Mouse (Mus musculus): ENCODE measurements around the gene Rab40c. TPM values are rescaled to one million over a fixed set of nuclear protein-coding genes. Genes with fewer than 3 reads are reported as not detected.

Gene Rab40c
- polyA plus RNA-seq, 1 experiment from 2014 or later, result 52.2 TPM

DNA sequence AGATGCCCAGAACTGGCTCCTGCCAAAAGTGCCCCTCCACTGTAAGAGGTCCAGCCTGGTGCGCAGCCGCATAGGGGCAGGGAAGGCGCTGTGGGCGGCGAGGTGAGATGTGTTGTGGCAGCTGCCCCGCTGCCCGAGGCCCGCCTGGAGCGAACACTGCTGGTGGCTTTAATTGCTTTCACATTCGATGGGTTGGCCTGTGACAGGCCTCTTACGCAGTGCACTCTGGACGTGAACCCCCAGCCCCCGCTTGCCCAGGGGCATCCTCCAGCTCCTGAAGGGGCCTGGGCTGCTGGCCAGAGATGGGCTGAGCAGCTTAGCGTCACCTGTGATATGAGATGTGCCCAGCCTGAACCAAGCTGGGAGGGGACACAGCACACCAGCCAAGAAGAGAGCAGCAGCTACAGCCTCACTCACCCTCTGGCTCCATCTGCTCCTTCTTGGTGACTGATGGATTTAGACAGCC, 38.1 kb upstream of the Rab40c start:
- Histone ChIP-seq H3K4me1 (ENCODE audit: control insufficient read depth, insufficient read depth, low read length) (no peaks in the 10 kb centered on the region), H3K27ac (ENCODE audit: low read length) (no peak overlapping the region), H3K9me3 (replicated peaks; ENCODE audit: control insufficient read depth, low read length, poor library complexity, severe bottlenecking) (no peaks in the 10 kb centered on the region), H3K4me3 (ENCODE audit: low read depth, low read length) (no peak overlapping the region), H3K4me2 (ENCODE audit: low read length) (no peak overlapping the region), H3K36me3 (ENCODE audit: control insufficient read depth, insufficient read depth, low read length) (no peaks in the 10 kb centered on the region; the same call in 1 of the 2 replicates), H3K27me3 (ENCODE audit: control insufficient read depth, insufficient read depth, low read depth, low read length) (peaks cover 11% of the 10 kb centered on the region), H3K9ac (ENCODE audit: low read depth, low read length) (no peak overlapping the region)
- ATAC-seq, result peak; percentile 50; the same call in 1 of the 2 replicates
- 71% methylated on average over 14 of the region's 14 CpGs for WGBS

DNA sequence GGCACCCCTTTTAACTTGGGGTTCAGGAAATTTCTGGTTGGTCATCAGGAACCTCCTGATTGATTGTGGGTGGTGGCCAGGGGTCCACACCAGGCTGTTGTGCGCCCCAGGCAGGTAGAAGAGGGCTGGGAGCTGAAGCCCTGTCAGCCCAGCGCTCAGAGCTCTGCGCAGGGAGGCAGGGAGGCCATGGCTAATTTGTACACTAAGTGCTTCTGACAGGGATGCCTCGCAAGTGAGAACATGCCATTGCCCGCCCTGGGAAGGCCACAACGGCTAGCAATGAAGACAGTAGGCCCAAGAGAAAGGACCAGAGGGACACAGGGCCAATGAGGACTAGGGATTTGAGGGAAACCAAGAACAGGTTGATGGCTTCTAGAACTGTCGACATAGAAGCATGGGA, 37.1 kb upstream of the Rab40c start:
- H3K27ac ChIP-seq (ENCODE audit: low read length), result no peak overlapping the region
- no peaks in the 10 kb centered on the region; the same call in 1 of the 2 replicates for H3K36me3 ChIP-seq (ENCODE audit: control insufficient read depth, insufficient read depth, low read length)
- peaks cover 21% of the 10 kb centered on the region for H3K27me3 ChIP-seq (ENCODE audit: control insufficient read depth, insufficient read depth, low read depth, low read length)
- no peaks in the 10 kb centered on the region for H3K9me3 ChIP-seq (replicated peaks; ENCODE audit: control insufficient read depth, low read length, poor library complexity, severe bottlenecking)
- ATAC-seq, result no peak
- no peak overlapping the region for H3K9ac ChIP-seq (ENCODE audit: low read depth, low read length)
- no peak overlapping the region for H3K4me3 ChIP-seq (ENCODE audit: low read depth, low read length)
- peaks cover 4% of the 10 kb centered on the region for H3K4me1 ChIP-seq (ENCODE audit: control insufficient read depth, insufficient read depth, low read length)
- no peak overlapping the region for H3K4me2 ChIP-seq (ENCODE audit: low read length)
- WGBS, result 77% methylated on average over 7 of the region's 7 CpGs

- H3K27ac ChIP-seq (ENCODE audit: low read length), result no peak overlapping the region
- no peaks in the 10 kb centered on the region; the same call in 1 of the 2 replicates for H3K36me3 ChIP-seq (ENCODE audit: control insufficient read depth, insufficient read depth, low read length)
- H3K4me3 ChIP-seq (ENCODE audit: low read depth, low read length), result no peak overlapping the region
- 61% methylated on average over 7 of the region's 7 CpGs for WGBS
- no peaks in the 10 kb centered on the region for H3K9me3 ChIP-seq (replicated peaks; ENCODE audit: control insufficient read depth, low read length, poor library complexity, severe bottlenecking)
- no peak overlapping the region for H3K9ac ChIP-seq (ENCODE audit: low read depth, low read length)
- peaks cover 25% of the 10 kb centered on the region for H3K27me3 ChIP-seq (ENCODE audit: control insufficient read depth, insufficient read depth, low read depth, low read length)
- H3K4me2 ChIP-seq (ENCODE audit: low read length), result no peak overlapping the region
- peaks cover 4% of the 10 kb centered on the region for H3K4me1 ChIP-seq (ENCODE audit: control insufficient read depth, insufficient read depth, low read length)
- ATAC-seq, result no peak
Measured at GRCm38 (mm10) chr17:25956201-25956600, 36.7 kb upstream of the Rab40c start.

DNA sequence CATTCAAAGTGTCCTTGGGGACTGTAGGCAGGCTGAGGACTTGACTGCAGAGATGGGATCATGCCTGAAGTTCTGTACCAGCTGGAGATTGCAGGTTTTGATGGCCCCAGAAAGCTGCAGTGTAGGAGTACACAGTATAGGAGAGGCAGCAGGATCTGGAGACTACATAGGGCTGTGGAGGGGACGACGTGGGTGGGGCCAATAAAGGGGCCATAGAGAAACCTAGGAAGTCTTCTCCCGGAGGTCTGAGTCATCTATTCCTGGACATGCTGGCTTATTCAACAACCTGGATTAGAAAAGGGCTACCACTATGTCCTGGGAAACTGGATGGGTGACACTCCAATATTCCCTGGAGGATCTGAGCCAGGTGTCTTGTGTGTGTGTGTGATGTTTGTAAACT, 36.2 kb upstream of the Rab40c start:
- peaks cover 4% of the 10 kb centered on the region for H3K4me1 ChIP-seq (ENCODE audit: control insufficient read depth, insufficient read depth, low read length)
- no peak for ATAC-seq
- no peaks in the 10 kb centered on the region for H3K9me3 ChIP-seq (replicated peaks; ENCODE audit: control insufficient read depth, low read length, poor library complexity, severe bottlenecking)
- no peak overlapping the region for H3K4me3 ChIP-seq (ENCODE audit: low read depth, low read length)
- 83% methylated on average over 3 of the region's 3 CpGs for WGBS
- H3K27ac ChIP-seq (ENCODE audit: low read length), result no peak overlapping the region
- no peaks in the 10 kb centered on the region; the same call in 1 of the 2 replicates for H3K36me3 ChIP-seq (ENCODE audit: control insufficient read depth, insufficient read depth, low read length)
- no peak overlapping the region for H3K4me2 ChIP-seq (ENCODE audit: low read length)
- H3K27me3 ChIP-seq (ENCODE audit: control insufficient read depth, insufficient read depth, low read depth, low read length), result peaks cover 30% of the 10 kb centered on the region
- H3K9ac ChIP-seq (ENCODE audit: low read depth, low read length), result no peak overlapping the region

GRCm38 (mm10) chr17:25954671-25955070, 35.1 kb upstream of the Rab40c start:
- peaks cover 41% of the 10 kb centered on the region for H3K27me3 ChIP-seq (ENCODE audit: control insufficient read depth, insufficient read depth, low read depth, low read length)
- ATAC-seq, result no peak
- no peak overlapping the region for H3K9ac ChIP-seq (ENCODE audit: low read depth, low read length)
- 92% methylated on average over 2 of the region's 2 CpGs for WGBS
- H3K9me3 ChIP-seq (replicated peaks; ENCODE audit: control insufficient read depth, low read length, poor library complexity, severe bottlenecking), result no peaks in the 10 kb centered on the region
- peaks cover 4% of the 10 kb centered on the region for H3K4me1 ChIP-seq (ENCODE audit: control insufficient read depth, insufficient read depth, low read length)
- no peaks in the 10 kb centered on the region; the same call in 1 of the 2 replicates for H3K36me3 ChIP-seq (ENCODE audit: control insufficient read depth, insufficient read depth, low read length)
- no peak overlapping the region for H3K4me2 ChIP-seq (ENCODE audit: low read length)
- no peak overlapping the region for H3K27ac ChIP-seq (ENCODE audit: low read length)
- H3K4me3 ChIP-seq (ENCODE audit: low read depth, low read length), result no peak overlapping the region

- H3K27ac ChIP-seq (ENCODE audit: low read length), result no peak overlapping the region
- peaks cover 4% of the 10 kb centered on the region for H3K4me1 ChIP-seq (ENCODE audit: control insufficient read depth, insufficient read depth, low read length)
- no peak for ATAC-seq
- H3K9ac ChIP-seq (ENCODE audit: low read depth, low read length), result no peak overlapping the region
- H3K27me3 ChIP-seq (ENCODE audit: control insufficient read depth, insufficient read depth, low read depth, low read length), result peaks cover 42% of the 10 kb centered on the region
- H3K4me3 ChIP-seq (ENCODE audit: low read depth, low read length), result no peak overlapping the region
- 81% methylated on average over 5 of the region's 5 CpGs for WGBS
- no peaks in the 10 kb centered on the region for H3K9me3 ChIP-seq (replicated peaks; ENCODE audit: control insufficient read depth, low read length, poor library complexity, severe bottlenecking)
- no peak overlapping the region for H3K4me2 ChIP-seq (ENCODE audit: low read length)
- no peaks in the 10 kb centered on the region for H3K36me3 ChIP-seq (ENCODE audit: control insufficient read depth, insufficient read depth, low read length)
Measured at GRCm38 (mm10) chr17:25953161-25953560, 33.6 kb upstream of the Rab40c start.

DNA sequence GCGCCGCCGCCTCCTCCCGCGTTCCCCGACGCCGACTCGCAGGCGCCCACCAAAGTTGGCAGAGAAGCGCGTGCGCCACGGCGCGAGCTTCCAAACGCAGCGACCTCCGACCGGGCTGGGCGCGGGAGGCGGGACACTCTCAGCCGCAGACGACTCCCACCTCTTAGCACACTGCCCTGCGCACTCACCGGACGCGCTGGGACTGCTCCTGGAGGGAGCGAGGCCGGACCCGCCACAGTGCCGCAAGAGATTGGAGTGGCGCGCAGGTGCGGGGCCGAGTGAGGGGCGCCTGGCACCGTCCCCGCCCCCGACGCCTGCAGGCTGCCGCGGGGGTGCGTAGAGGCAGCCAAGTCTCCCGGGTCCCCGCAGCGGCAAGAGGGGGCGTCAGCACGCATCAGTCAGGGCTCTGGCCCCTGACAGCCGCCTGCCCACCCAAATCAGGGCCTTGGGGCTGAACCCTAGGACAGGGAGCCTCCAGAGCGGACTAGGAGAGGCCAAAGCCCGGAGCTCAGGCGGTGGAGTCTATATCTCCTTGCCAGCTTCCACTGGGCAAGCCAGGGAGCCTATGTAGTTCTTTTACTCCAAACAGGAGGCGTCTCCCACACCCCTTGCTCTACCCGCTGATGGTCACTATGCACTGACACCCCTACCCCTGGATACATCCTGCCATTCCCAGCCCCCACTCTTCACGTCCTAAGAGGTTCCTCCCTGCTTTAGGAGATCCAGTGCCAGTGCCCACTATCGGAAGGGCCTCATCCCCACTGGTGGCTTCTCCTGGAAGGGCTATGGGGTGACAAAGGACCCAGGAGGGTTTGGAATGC, 32.5 kb upstream of the Rab40c start, which contains the start of gene A930017K11Rik:
Gene A930017K11Rik (minus strand): TSS at position 763 of the 821 bp plus-strand sequence.
- H3K4me3 ChIP-seq (ENCODE audit: low read depth, low read length), result peak within 1 kb of the TSS; percentile 34
- H3K9ac ChIP-seq (ENCODE audit: low read depth, low read length), result peak within 1 kb of the TSS; percentile 25; the same call in 1 of the 2 replicates
- no peaks in the 10 kb centered on the region for H3K9me3 ChIP-seq (replicated peaks; ENCODE audit: control insufficient read depth, low read length, poor library complexity, severe bottlenecking)
- peak within 1 kb of the TSS; percentile 53 for H3K4me2 ChIP-seq (ENCODE audit: low read length)
- H3K27ac ChIP-seq (ENCODE audit: low read length), result no peak within 1 kb of the TSS
- ATAC-seq, result no peak
- peaks cover 42% of the 10 kb centered on the region for H3K27me3 ChIP-seq (ENCODE audit: control insufficient read depth, insufficient read depth, low read depth, low read length)
- 1% methylated on average over 42 of the region's 58 CpGs for WGBS
- no peaks in the 10 kb centered on the region for H3K36me3 ChIP-seq (ENCODE audit: control insufficient read depth, insufficient read depth, low read length)
- peaks cover 4% of the 10 kb centered on the region for H3K4me1 ChIP-seq (ENCODE audit: control insufficient read depth, insufficient read depth, low read length)

DNA sequence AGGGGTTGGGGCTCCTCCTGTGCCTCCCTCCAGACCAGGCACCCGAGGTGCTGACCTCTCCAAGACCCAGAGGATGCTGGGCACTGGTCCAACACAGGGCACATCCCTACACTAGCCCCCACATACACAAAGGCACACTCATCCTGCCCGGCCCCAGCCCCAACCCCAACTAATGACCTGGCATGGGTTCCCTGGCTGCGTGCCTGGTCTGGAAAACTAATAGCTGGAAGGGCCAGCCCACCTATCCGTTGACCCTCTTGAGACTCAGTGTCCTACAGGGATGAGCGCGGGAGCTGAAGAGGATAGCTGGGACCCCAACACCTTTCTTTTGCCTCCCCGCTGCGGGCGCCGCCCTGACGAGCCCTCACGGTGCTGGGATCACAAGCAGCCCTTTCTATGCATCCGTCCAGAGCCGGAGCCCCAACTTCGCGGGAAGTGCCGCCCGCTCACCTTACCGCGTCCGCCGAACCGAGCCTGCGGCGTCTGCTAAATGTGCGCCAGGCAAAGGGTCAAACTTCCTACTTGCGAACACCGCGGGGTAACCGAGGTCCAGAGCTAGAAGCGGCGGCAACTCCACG, 31.8 kb upstream of the Rab40c start:
- peak overlapping the region; percentile 53 for H3K4me2 ChIP-seq (ENCODE audit: low read length)
- H3K4me1 ChIP-seq (ENCODE audit: control insufficient read depth, insufficient read depth, low read length), result peaks cover 4% of the 10 kb centered on the region
- no peak overlapping the region for H3K27ac ChIP-seq (ENCODE audit: low read length)
- H3K4me3 ChIP-seq (ENCODE audit: low read depth, low read length), result peak overlapping the region; percentile 34
- ATAC-seq, result no peak
- H3K27me3 ChIP-seq (ENCODE audit: control insufficient read depth, insufficient read depth, low read depth, low read length), result peaks cover 42% of the 10 kb centered on the region
- under 1% methylated on average over 33 of the region's 33 CpGs for WGBS
- H3K9ac ChIP-seq (ENCODE audit: low read depth, low read length), result no peak overlapping the region
- no peaks in the 10 kb centered on the region for H3K36me3 ChIP-seq (ENCODE audit: control insufficient read depth, insufficient read depth, low read length)
- H3K9me3 ChIP-seq (replicated peaks; ENCODE audit: control insufficient read depth, low read length, poor library complexity, severe bottlenecking), result no peaks in the 10 kb centered on the region

DNA sequence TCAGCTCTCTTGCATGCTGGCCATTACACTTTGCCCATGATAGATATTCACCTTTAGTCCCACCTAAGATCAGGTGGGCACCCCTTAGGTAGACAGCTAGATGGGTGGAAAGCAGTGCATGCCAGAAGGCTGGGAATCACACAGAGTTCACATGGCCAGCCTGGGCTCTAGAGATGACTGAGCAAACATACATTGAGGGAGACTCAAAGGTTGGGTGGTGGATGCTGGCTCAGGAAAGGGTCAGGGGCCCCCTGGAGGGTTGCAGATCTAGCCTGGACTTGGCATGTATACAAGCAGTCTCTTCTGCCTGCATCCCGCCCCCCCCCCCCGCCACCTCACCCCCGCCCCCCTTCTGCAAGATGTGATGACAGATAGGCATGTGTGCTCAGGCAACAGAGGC, 31.2 kb upstream of the Rab40c start:
- H3K36me3 ChIP-seq (ENCODE audit: control insufficient read depth, insufficient read depth, low read length), result no peaks in the 10 kb centered on the region
- H3K27ac ChIP-seq (ENCODE audit: low read length), result no peak overlapping the region
- H3K4me3 ChIP-seq (ENCODE audit: low read depth, low read length), result no peak overlapping the region
- H3K27me3 ChIP-seq (ENCODE audit: control insufficient read depth, insufficient read depth, low read depth, low read length), result peaks cover 42% of the 10 kb centered on the region
- H3K4me2 ChIP-seq (ENCODE audit: low read length), result no peak overlapping the region
- H3K9me3 ChIP-seq (replicated peaks; ENCODE audit: control insufficient read depth, low read length, poor library complexity, severe bottlenecking), result no peaks in the 10 kb centered on the region
- no peak for ATAC-seq
- peaks cover 4% of the 10 kb centered on the region for H3K4me1 ChIP-seq (ENCODE audit: control insufficient read depth, insufficient read depth, low read length)
- no CpG with 5 or more reads among the region's 3 CpGs for WGBS
- H3K9ac ChIP-seq (ENCODE audit: low read depth, low read length), result no peak overlapping the region
